Mouse (Mus musculus) lung, adult 2 months (tissue): ENCODE results near the gene Axl. TPM values are rescaled to one million over a fixed set of nuclear protein-coding genes. Genes with fewer than 3 reads are reported as not detected.
"Not testable (repeated sequence)": the region's sequence is repeated elsewhere in the genome, so short reads cannot be mapped to it uniquely, and the experiment has no call there.

ENCODE experiments used
- DNase-seq: peaks from one replicate; pipeline ENCODE4 v3.0.0; 2022
- H3K4me1 ChIP-seq: fragments of 200-500 bp; 2 replicates; pipeline ENCODE4 v1.6.1; 2011; ENCODE audit warnings: low read length; ENCODE audit not compliant: control insufficient read depth, insufficient read depth
- H3K4me3 ChIP-seq: fragments of 200-500 bp; replicated peaks from 2 replicates; pipeline ENCODE3; 2011; ENCODE audit warnings: low read depth, mild to moderate bottlenecking, control low read depth, low read length; ENCODE audit errors: extremely low read depth
- CTCF ChIP-seq: fragments of 200-500 bp; IDR thresholded peaks from 2 replicates; pipeline ENCODE4 v1.5.1; 2011; ENCODE audit warnings: mild to moderate bottlenecking, low read length, control low read depth; ENCODE audit not compliant: insufficient read depth
- POLR2A ChIP-seq: fragments of 200-500 bp; IDR thresholded peaks from 2 replicates; pipeline ENCODE4 v1.6.1; 2011; ENCODE audit warnings: low read depth, mild to moderate bottlenecking, control low read depth, low read length, borderline replicate concordance; ENCODE audit errors: extremely low read depth
- WGBS: fragments of 180-500 bp; shearing (Covaris S2); methylation state at CpG from one replicate; pipeline ENCODE4 v1.1.7; 2018; 5-methylcytosine and 5-hydroxymethylcytosine counted together
- polyA plus RNA-seq: library from polyadenylated mRNA; depleted of rRNA; stranded (reverse); fragments of >200 nt; gene quantifications from 2 replicates; pipeline ENCODE4 v1.2.3, GENCODE M21; 2012

Axl gene
- polyA plus RNA-seq, 1 experiment: 92.0 TPM

DNA sequence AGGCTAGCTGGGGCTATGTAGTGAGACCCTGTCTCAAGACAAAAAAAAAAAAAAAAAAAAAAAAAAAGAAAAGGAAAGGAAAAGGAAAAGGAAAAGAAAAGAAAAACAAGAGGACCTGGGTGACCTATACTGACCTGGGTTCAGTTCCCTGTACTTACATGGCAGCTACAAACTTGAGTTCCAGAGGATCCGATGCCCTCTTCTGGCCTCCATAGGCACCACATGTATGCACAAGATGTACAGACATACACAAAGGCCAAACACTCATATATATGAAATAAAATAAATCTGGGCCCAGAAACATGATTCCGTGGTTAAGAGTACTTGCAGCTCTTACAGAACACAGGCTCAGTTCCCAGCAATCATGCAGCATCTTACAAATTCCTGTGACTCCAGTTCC is 51.6 kb downstream of the Axl start:
- TF ChIP-seq CTCF: 0 out of 2 replicates have a peak, but pooled peaks have one; percentile 18
- TF ChIP-seq POLR2A: no peak
- DNase-seq: no peak
- Histone ChIP-seq H3K4me3 (no peak overlapping the region), H3K4me1 (no peaks in the 10 kb centered on the region)
- WGBS: 97% methylated on average over 2 of the region's 2 CpGs

DNA sequence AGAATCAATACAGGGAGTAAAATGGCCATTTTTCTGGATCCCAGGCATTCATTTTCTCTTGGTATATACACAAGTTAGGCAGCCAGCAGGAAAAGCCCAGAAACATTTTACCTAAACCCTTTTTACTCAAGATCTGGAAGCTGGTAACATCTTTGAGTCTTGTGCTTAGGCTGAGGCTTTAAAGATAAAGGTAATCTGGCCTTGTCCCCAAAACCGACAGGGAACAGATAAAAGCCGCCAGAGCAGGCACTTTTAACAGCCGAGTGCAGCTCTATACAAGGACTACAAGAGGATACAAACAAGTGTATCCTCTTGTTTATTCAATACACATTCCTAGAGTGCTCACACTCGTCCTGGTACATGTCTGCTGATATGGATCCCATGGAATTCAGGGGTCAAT is 53.5 kb downstream of the Axl start:
- Histone ChIP-seq H3K4me1 (no peaks in the 10 kb centered on the region), H3K4me3 (no peak overlapping the region)
- WGBS: 42% methylated on average over 4 of the region's 4 CpGs
- TF ChIP-seq CTCF: no peak
- no peak for TF ChIP-seq POLR2A
- DNase-seq: no peak

DNA sequence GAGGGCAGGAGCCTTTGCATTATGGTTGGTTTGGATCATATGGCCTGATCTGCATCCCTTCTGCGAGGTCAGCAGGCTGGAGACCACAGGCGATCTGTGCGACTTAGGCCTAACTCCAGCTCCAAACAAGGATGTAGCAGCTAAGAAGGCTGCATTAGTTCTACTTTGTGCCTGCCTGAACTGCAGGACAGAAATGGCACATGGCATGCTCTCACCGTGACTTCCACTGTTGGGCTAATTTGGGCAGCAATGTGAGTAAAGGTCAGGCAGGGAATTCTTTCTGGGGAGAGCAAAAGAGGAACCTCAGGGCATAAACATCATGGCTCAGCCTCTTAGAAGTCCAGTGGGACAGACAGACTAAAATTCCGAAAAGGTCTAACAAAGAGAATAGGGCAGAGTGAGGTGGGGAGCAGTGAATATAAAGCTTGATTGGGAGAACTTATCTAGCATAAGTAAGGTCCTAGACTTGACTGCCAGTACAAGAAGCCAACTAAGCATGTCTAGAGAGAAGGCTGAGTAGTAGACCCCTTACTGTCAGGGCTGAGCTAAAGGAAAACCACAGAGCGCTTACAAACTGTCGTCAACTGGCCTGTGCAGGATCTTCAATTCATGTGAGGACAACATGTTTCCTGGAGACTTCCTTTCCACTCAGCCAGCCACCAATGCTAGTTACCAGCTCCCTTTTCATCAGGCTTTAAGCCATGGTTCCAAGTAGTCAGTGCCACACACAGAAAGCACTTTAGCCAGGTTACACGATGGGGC is 57.0 kb downstream of the Axl start:
- Histone ChIP-seq H3K4me3 (no peak overlapping the region), H3K4me1 (no peaks in the 10 kb centered on the region; the same call in 1 of the 2 replicates)
- 81% methylated on average over 8 of the region's 8 CpGs for whole genome bisulfite sequencing
- no peak for TF ChIP-seq POLR2A
- no peak for TF ChIP-seq CTCF
- no peak for DNase-seq

DNA sequence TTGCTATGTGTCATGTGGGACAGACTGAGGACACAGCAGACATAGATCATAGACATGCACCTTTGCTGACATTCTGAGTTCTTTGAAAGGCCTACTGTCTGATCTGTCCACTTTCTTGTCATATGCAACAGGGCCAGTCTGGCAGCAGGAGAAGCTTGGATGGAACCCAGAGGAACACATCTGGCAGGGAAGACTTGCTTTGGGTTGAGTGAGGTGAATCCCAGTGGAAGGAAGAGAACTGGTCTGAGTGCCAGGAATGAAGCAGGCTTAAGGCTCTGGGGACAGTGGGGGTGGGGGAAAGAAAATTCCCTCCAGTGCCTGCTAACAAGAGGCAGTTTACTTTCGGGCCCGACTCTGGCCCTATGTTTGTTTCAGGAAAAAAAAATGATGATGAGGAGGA is 58.6 kb downstream of the Axl start:
- H3K4me3 ChIP-seq: no peak overlapping the region
- TF ChIP-seq POLR2A (no peak), CTCF (no peak)
- WGBS: 67% methylated on average over 2 of the region's 2 CpGs
- DNase-seq: no peak
- H3K4me1 ChIP-seq: no peaks in the 10 kb centered on the region; the same call in 1 of the 2 replicates

DNA sequence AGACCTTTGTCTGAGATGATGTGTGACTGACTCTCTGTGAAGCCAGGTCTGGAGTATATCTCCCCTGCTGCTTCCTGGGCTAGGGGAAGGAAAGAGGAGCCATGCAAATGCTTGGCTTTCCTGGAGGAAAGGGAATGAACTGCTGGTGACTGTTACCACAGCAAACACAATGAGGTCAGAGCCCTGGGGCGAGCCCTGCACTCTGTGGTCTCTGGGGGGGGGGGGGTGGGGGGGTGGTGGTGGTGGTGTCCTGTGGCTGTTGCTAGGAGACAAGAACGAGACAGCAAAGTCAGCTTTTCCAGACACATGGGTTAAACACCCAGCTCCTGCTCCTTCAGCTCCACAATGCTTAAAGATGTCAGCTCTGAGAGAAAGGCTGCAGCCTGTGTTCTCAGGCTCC is 59.1 kb downstream of the Axl start:
- TF ChIP-seq CTCF: no peak
- no peak for TF ChIP-seq POLR2A
- Histone ChIP-seq H3K4me1 (no peaks in the 10 kb centered on the region; the same call in 1 of the 2 replicates), H3K4me3 (no peak overlapping the region)
- DNase-seq: no peak
- 14% methylated on average over 2 of the region's 2 CpGs for WGBS

DNA sequence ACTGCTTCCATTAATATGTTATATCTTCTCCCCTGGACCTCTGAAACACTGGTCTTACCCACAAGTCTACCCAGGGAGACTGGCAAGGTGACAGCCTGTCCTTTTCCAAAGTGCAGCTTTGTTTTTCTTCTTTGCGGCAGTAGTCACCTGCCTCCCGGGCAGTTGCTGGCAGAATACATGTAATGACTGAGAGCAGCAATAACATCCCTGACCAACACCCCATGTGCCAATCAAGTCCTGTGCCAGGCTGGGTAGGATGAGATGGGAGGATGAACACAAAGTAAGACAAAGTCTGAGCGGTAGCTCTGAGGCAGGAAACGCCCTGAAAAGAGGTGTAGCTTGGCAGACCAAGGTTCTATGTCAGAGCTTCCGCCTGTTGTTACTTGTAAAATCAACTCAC is 60.7 kb downstream of the Axl start:
- no peak overlapping the region for H3K4me3 ChIP-seq
- WGBS: 78% methylated on average over 5 of the region's 5 CpGs
- H3K4me1 ChIP-seq: no peaks in the 10 kb centered on the region; the same call in 1 of the 2 replicates
- no peak for TF ChIP-seq CTCF
- TF ChIP-seq POLR2A: no peak
- no peak for DNase-seq

DNA sequence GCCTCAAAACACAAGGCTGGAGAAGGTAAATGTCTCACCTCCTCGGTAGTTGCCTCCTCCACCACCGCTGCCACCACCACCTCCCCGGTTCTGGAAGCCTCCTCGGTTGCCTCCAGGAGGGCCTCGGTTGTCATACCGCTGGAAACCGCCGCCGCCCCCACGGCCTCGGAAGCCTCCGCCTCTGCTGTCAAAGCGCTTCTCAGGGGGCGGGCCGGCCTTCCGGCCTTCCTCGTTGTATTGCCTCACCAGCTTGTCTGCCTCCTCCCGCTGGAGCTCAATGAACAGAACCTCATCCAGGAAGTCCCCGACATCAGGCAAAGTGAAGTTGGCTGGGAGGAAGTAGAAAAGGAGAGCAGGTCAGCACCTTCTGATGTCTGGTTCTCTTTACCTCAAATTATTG is 62.6 kb downstream of the Axl start:
- TF ChIP-seq POLR2A (no peak), CTCF (no peak)
- H3K4me1 ChIP-seq: no peaks in the 10 kb centered on the region; the same call in 1 of the 2 replicates
- DNase-seq: no peak
- no peak overlapping the region for H3K4me3 ChIP-seq
- WGBS: 77% methylated on average over 19 of the region's 19 CpGs

DNA sequence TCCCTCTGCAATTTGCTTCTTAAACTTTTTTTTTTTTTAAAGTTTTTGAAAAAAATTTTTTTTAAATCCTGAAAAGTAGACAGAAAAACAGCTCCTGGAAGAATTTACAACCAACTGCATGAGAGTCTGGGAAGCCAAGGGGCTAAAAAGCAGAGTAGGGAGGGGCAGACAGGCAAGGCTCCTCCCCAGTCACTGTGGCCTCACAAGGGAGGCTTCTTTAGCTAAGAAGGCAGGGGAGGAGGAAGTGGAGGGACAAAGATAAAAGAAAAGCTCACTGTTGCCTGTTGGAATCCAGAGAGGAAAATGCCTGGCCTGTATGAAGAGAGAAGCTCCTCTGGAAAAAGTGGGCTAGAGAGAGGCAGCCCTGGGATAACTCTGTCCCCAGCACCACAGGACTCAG is 66.7 kb downstream of the Axl start:
- H3K4me3 ChIP-seq, H3K4me1 ChIP-seq, DNase-seq: not testable (repeated sequence)

DNA sequence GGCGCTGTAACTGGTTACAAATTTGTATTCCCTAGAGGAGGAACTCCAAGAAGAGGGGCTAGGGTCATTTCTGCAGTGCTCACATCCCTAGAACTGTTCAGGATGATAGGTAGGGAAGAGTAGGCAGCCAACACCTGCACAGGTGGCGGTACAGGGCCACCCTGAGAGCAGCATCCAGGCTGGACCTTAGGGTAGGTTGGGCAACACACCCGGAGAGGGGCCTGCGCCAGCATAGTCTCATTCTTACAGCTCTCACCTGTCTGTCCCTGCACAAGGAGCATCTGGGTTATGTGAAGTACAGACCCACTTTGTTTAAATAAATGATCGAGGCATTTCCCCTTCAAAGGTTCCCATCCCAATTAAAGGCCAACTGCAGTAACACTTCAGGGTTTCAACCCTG is 67.7 kb downstream of the Axl start:
- H3K4me3 ChIP-seq: no peak overlapping the region
- 82% methylated on average over 5 of the region's 5 CpGs for WGBS
- TF ChIP-seq CTCF (no peak), POLR2A (no peak)
- no peak for DNase-seq
- H3K4me1 ChIP-seq: peaks cover 9% of the 10 kb centered on the region

DNA sequence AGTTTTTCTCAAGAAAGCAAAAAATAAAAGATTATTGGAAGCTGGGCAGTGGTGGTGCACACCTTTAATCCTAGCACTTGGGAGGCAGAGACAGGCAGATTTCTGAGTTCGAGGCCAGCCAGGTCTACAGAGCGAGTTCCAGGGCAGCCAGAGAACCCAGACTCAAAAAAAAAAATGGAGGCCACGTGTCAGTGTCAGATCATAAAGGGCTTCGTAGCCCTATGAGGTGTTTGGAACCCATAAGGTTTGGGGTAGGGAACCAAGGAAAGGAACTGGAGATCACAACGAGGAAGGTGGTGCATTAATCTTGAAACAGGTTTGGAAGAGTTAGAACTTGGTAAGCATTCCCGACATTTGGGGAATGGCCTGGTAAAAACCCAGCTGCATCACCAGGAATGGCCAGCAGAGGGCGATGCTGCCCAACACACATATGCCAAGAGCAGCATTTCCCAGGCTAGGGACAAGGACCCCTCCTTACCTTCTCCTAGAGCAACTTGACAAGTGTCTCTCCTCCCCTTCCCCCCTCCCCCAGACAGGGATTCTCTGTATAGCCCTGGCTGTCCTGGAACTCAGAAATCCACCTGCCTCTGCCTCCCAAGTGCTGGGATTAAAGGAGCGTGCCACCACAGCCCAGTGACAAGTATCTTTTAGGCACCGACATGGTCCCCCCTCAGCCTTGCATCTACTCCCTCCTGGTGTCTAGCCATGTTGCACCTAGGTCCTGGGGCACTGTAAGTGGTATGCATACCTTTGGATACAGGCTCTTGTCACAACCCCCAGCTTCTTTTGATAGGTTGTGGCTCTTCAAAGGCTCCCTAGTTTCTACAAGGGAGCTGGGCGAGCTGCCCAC is 68.5 kb downstream of the Axl start:
- WGBS: 52% methylated on average over 10 of the region's 10 CpGs
- TF ChIP-seq CTCF (peak; percentile 99), POLR2A (no peak)
- peaks cover 9% of the 10 kb centered on the region for H3K4me1 ChIP-seq
- H3K4me3 ChIP-seq: no peak overlapping the region
- DNase-seq: peak; percentile 82
